Mouse (Mus musculus) limb, embryonic 11.5 days (tissue): Measurements from ENCODE around the gene Iqsec2. TPM values are rescaled to one million over a fixed set of nuclear protein-coding genes. Genes with fewer than 3 reads are reported as not detected.

Source experiments
- ATAC-seq: fragments of 200-750 bp; cut with Nextera tagmentation; 2 replicates; pipeline ENCODE4 v1.8.0; 2017; ENCODE audit warnings: low read depth; ENCODE audit not compliant: insufficient number of reproducible peaks, low FRiP score, low TSS enrichment
- DNase-seq: peaks from one replicate; pipeline ENCODE4 v3.0.0-alpha.2; 2015; ENCODE audit warnings: low spot score
- H3K27ac ChIP-seq: fragments of 300-500 bp; sonication (generic); replicated peaks from 2 replicates; pipeline ENCODE4 v1.5.1; 2014; ENCODE audit warnings: low read depth, mild to moderate bottlenecking, low read length
- H3K27me3 ChIP-seq: fragments of 300-500 bp; sonication (generic); 2 replicates; pipeline ENCODE4 v1.6.1; 2014; ENCODE audit warnings: mild to moderate bottlenecking, low read length, mixed read lengths; ENCODE audit not compliant: control insufficient read depth, insufficient read depth
- H3K36me3 ChIP-seq: fragments of 300-500 bp; sonication (generic); 2 replicates; pipeline ENCODE4 v1.6.1; 2014; ENCODE audit warnings: mild to moderate bottlenecking, low read length, moderate library complexity, mixed read lengths; ENCODE audit not compliant: control insufficient read depth, insufficient read depth
- H3K4me1 ChIP-seq: fragments of 300-500 bp; sonication (generic); 2 replicates; pipeline ENCODE4 v1.6.1; 2014; ENCODE audit warnings: low read length, mixed read lengths; ENCODE audit not compliant: control insufficient read depth, insufficient read depth
- H3K4me2 ChIP-seq: fragments of 300-500 bp; sonication (generic); 2 replicates; pipeline ENCODE4 v1.6.1; 2014; ENCODE audit warnings: low read depth, mild to moderate bottlenecking, moderate library complexity; ENCODE audit not compliant: severe bottlenecking
- H3K4me3 ChIP-seq: fragments of 300-500 bp; sonication (generic); 2 replicates; pipeline ENCODE4 v1.5.1; 2014; ENCODE audit warnings: low read depth, low read length
- H3K9ac ChIP-seq: fragments of 300-500 bp; sonication (generic); 2 replicates; pipeline ENCODE4 v1.6.1; 2014; ENCODE audit warnings: mild to moderate bottlenecking, low read length
- H3K9me3 ChIP-seq: fragments of 300-500 bp; sonication (generic); 2 replicates; pipeline ENCODE4 v1.6.1; 2016; ENCODE audit warnings: low read length; ENCODE audit not compliant: control insufficient read depth
- WGBS: fragments of 180-500 bp; shearing (Covaris S2); extraction: QIAGEN DNeasy Blood & Tissue Kit; methylation state at CpG from one replicate; pipeline ENCODE4 v1.1.7; 2014; 5-methylcytosine and 5-hydroxymethylcytosine counted together
- polyA plus RNA-seq: library from polyadenylated mRNA; unstranded; fragments of >200 nt; fragmentation: Nextera tagmentation; extraction: Ambion mirVana; gene quantifications from 2 replicates; pipeline ENCODE4 v1.2.1, GENCODE M21; 2014

Gene Iqsec2
- polyA plus RNA-seq, 1 experiment from 2014 or later, result 1.5 TPM

DNA sequence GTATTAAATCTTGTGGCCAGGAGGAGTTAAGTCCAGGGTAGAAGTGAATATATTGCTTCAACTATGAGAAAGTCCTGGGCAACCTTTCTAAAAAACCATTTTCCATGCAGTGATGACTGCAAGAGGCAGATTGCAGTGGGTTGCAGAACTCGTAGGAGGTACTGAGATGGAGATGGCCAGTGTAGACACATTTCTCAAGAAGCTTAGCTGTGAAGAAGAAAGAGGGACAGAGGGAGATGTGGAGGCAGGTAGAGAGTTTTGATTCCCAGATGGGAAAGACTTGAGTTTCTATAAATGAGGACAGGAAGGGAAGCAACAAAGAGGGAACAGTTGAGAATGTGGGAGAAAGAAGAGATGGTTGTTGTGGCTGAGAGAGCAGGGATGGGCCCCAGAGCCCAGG, 47.2 kb downstream of the Iqsec2 start:
- no peaks in the 10 kb centered on the region for H3K9me3 ChIP-seq
- no peak overlapping the region for H3K4me3 ChIP-seq
- H3K27ac ChIP-seq, result no peak overlapping the region
- H3K4me1 ChIP-seq, result no peaks in the 10 kb centered on the region
- no peaks in the 10 kb centered on the region for H3K36me3 ChIP-seq
- DNase-seq (no peak), ATAC-seq (no peak)
- WGBS, result 77% methylated on average over 1 of the region's 1 CpGs
- no peak overlapping the region for H3K9ac ChIP-seq
- peaks cover 31% of the 10 kb centered on the region; the same call in 1 of the 2 replicates for H3K27me3 ChIP-seq
- no peak overlapping the region for H3K4me2 ChIP-seq

DNA sequence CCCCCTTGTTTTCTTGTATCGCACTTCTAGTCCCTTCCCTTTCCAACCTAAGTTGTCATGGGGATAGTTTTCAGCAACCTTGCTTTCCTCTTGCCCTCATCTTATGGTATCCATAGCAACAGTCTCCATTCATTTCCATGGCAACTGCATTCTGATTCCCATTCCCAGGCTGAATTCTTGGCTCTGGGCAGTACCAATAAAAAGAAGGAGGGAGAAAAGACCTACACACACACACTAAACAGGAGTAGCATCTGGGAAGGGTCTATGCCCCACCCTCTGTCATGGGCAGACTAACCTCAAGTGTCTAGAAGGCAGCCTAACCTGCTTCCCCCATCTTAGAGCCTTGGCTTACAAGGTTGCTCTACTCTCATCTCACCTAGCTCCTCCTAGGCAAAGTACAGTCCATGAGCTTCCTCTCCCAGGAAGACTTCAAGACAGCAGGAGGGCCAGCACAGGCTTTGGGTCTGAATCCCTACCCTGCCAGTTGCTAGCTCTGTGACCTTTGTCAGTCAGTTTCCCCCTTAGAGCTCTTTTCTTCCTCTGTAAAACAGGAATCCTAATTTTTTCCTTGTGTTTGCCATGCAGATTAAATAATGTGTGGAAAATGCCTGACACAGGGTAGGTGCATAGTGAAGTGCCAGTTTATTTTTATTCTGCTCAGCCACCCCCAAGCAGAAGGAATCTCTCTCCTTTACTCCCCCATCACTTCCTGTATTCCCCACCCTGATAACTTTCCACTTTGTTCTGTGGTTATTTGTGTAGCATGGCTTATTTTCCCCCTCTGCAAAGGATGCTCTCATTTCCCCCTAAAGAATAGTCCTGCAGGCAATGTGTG, 54.0 kb downstream of the Iqsec2 start:
- Histone ChIP-seq H3K27me3 (peaks cover 44% of the 10 kb centered on the region), H3K4me1 (no peaks in the 10 kb centered on the region), H3K4me2 (no peak overlapping the region), H3K9me3 (no peaks in the 10 kb centered on the region), H3K36me3 (no peaks in the 10 kb centered on the region), H3K4me3 (no peak overlapping the region), H3K27ac (no peak overlapping the region), H3K9ac (no peak overlapping the region)
- ATAC-seq (no peak), DNase-seq (no peak)
- WGBS, result 79% methylated on average over 1 of the region's 1 CpGs

DNA sequence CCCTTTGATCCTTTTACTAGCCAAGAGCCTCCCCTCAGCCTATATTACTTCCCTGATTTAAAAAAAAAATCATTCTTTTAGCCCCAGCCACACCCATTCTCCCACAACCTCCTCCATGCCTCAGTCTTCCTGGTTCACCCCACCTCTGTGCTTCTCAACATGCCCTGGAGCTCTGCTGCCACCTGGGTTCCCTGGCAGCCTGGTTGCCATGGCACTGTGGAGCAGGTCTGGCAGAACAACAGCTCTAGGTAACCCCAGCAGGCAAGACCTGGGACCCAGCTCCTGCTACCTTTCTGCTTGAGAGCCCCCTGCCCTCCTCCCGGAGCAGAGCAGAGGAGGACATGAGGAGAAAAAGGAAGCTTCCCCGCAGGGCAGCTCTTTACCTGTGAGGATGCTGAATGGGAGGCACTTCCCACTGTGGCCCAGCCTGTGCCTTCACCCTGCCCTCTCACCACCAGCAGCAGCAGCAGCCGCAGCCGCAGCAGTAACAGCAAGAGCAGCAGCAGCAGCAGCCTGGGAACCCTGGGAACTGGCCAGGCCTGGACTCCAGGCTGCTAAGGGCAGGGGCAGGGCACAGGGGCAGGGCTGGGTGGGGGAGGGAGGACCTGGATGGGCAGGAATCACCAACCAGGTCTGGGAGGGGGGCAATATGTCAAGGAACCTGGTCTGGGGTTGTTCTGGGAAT, 57.8 kb downstream of the Iqsec2 start:
- 39% methylated on average over 4 of the region's 4 CpGs for WGBS
- H3K36me3 ChIP-seq, result no peaks in the 10 kb centered on the region
- H3K4me1 ChIP-seq, result no peaks in the 10 kb centered on the region
- ATAC-seq, result no peak
- no peak overlapping the region for H3K27ac ChIP-seq
- H3K27me3 ChIP-seq, result peaks cover 44% of the 10 kb centered on the region
- H3K9me3 ChIP-seq, result no peaks in the 10 kb centered on the region
- no peak for DNase-seq
- no peak overlapping the region for H3K9ac ChIP-seq
- H3K4me3 ChIP-seq, result no peak overlapping the region
- no peak overlapping the region for H3K4me2 ChIP-seq

DNA sequence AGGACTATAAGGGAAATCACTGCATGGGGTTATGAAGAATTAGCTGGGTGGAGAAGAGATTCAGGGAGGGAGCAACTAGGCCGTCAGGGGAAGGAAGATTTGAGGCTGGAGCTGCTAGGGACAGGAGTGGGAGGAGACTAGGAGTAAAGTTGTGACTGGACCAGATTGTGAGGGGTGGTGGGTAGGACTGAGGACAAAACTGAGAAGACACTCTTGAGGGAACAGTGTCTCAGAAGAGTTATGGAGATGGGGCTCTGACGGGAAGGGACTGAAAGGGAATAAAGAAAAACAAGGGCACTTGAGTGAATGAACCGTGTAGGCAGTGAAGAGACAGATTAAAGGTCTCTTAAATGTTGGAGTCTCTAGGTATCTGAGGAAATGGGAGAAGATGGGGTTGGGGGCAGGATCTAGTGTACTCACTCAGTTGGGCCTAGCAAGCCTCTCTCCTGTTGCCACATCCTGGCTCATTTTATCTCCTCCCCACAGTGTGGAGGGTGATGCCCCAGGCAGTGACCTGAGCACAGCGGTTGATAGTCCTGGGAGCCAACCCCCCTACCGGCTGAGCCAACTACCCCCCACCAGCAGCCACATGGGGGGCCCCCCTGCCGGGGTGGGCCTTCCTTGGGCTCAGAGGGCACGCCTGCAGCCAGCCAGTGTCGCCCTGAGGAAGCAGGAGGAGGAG, 58.5 kb downstream of the Iqsec2 start:
- no peak overlapping the region for H3K4me2 ChIP-seq
- H3K9ac ChIP-seq, result no peak overlapping the region
- no peaks in the 10 kb centered on the region for H3K36me3 ChIP-seq
- ATAC-seq (no peak), DNase-seq (no peak)
- no peak overlapping the region for H3K4me3 ChIP-seq
- peaks cover 44% of the 10 kb centered on the region for H3K27me3 ChIP-seq
- no peaks in the 10 kb centered on the region for H3K9me3 ChIP-seq
- H3K4me1 ChIP-seq, result no peaks in the 10 kb centered on the region
- H3K27ac ChIP-seq, result no peak overlapping the region
- WGBS, result 42% methylated on average over 8 of the region's 8 CpGs

DNA sequence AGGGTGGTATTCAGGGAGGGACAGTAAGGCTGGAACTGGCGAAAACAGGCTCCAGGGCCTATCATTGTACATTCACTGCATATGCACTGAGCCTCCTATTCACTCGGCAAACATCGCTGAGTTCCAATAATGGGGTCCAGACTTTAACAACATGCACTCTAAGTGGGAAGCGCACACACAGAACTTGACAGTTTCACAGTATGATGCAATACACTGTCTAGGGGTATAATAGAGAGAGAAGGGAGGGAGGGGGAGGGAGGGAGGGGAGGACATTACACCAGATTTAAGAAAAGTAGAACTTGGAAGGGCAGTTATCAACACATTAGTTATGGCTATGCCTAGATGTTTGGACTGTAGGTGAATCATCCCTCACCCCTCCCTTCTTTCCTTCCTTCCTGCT, 59.2 kb downstream of the Iqsec2 start:
- Histone ChIP-seq H3K4me1 (no peaks in the 10 kb centered on the region), H3K27me3 (peaks cover 44% of the 10 kb centered on the region), H3K9ac (no peak overlapping the region), H3K4me3 (no peak overlapping the region), H3K9me3 (no peaks in the 10 kb centered on the region), H3K27ac (no peak overlapping the region), H3K36me3 (no peaks in the 10 kb centered on the region), H3K4me2 (no peak overlapping the region)
- WGBS, result 80% methylated on average over 4 of the region's 4 CpGs
- no peak for ATAC-seq
- no peak for DNase-seq

DNA sequence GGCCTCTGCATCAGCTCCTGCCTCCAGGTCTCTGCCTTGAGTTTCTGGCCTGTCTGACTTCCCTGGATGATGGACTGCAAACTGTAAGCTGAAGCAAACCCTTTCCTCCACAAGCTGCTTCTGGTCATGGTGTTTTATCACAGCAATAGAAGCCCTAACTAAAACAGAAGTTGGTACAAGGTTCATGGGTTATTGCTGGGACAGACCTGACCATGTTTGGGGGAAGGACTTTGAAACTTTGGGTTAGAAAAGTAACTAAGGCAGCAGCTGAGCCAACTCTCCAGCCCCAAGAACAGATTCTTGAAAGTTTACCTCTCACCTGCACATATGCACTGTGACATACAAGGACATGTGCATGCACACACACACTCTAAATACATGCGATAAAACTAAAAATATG, 61.4 kb downstream of the Iqsec2 start:
- no peak for DNase-seq
- Histone ChIP-seq H3K4me2 (no peak overlapping the region), H3K36me3 (no peaks in the 10 kb centered on the region), H3K27me3 (peaks cover 47% of the 10 kb centered on the region), H3K4me1 (no peaks in the 10 kb centered on the region), H3K27ac (no peak overlapping the region), H3K9me3 (no peaks in the 10 kb centered on the region), H3K9ac (no peak overlapping the region), H3K4me3 (no peak overlapping the region)
- 100% methylated on average over 1 of the region's 1 CpGs for WGBS
- no peak for ATAC-seq

DNA sequence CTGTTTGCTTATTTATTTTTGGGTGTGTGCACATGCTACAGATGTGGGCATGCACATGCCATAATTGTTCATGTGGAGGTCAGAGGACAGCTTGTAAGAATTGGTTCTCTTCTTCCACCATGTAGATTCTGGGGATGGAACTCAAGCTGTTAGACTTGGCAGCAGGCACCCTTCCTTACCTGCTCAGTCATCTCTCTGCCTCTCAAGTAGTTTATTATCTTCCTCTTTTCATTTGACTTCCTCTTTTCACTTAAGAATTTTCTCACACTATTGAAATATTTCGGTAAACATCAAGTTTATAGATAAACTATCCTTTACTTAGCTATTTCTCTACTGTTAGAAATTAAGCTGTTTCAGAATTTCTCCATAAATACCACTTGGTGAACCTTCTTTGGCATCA, 70.6 kb downstream of the Iqsec2 start:
- no peaks in the 10 kb centered on the region for H3K9me3 ChIP-seq
- no peaks in the 10 kb centered on the region for H3K4me1 ChIP-seq
- no peak overlapping the region for H3K9ac ChIP-seq
- no peak overlapping the region for H3K4me3 ChIP-seq
- H3K36me3 ChIP-seq, result no peaks in the 10 kb centered on the region
- ATAC-seq (no peak), DNase-seq (no peak)
- H3K4me2 ChIP-seq, result no peak overlapping the region
- H3K27me3 ChIP-seq, result peaks cover 20% of the 10 kb centered on the region
- WGBS, result 76% methylated on average over 1 of the region's 1 CpGs
- no peak overlapping the region for H3K27ac ChIP-seq

DNA sequence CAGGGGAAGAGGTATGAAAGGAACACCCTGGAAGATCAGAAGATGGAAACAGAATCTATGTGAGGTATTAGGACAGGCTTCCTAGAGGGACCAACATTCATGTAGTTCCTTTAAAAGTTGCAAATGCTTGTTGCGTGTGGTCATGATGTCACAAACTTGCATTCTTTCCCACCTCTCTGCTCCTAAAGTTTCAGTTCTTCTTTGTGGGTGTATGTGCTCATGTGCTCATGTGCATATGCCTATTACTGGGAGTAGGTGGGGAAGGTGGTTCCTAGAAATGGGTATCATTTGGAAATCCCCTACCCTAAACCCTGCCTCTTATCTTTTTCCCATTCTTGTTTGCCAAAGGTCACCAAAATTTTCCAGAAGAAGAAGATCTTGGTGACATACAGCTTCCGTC, 74.5 kb downstream of the Iqsec2 start:
- Histone ChIP-seq H3K27me3 (peaks cover 29% of the 10 kb centered on the region; the same call in 1 of the 2 replicates), H3K9me3 (no peaks in the 10 kb centered on the region), H3K4me2 (no peak overlapping the region), H3K4me3 (no peak overlapping the region), H3K27ac (no peak overlapping the region), H3K36me3 (no peaks in the 10 kb centered on the region), H3K4me1 (no peaks in the 10 kb centered on the region), H3K9ac (no peak overlapping the region)
- no peak for ATAC-seq
- WGBS, result 91% methylated on average over 2 of the region's 2 CpGs
- no peak for DNase-seq
